Mouse (Mus musculus): ENCODE results near the gene Zcchc17. TPM values are rescaled to one million over a fixed set of nuclear protein-coding genes. Genes with fewer than 3 reads are reported as not detected.

The Zcchc17 gene
- total RNA-seq, 4 experiments from 2014 or later, result 24.2 to 35.4 (median 29.0) TPM

DNA sequence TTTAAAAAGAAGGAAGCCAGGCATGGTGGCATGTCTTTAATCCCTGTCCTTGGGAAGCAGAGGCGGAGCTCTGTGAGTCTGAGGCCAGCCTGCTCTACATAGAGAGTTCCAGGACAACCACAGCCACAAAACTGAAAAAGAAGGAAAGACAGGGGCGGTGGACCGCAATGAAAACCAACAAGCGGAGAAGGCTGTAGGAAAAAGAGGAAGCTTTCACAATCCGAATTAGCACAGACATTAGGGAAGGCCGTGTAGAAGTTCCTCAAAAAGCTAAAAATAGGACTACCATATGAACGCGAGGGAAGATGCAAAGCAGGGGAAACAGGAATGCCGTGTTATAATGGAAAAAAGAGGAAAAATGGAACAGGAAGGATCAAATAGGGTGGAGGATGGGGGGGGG lies 75.9 kb downstream of the Zcchc17 start:
- no peak for DNase-seq (ENCODE audit: low spot score)

DNA sequence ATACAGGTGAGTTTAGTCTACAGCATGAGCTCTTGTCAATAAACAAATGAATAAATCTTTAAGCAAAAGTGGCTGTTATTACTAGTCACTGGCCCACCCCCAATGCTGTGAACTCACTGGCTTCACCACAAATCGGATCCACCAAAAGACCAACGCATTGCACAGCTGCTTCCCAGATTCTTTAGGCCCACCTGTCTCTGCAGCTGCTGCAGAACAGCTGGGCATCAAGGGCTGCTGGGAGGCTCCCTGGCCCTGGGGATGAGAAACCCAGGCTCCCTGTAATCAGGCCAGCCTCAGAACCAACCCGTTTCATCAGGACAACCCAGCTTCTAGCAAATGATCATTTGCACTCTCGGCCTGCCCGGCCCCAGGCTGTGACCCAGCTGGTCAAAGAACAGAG lies 76.9 kb downstream of the Zcchc17 start:
- no peak for DNase-seq (ENCODE audit: low spot score)

DNA sequence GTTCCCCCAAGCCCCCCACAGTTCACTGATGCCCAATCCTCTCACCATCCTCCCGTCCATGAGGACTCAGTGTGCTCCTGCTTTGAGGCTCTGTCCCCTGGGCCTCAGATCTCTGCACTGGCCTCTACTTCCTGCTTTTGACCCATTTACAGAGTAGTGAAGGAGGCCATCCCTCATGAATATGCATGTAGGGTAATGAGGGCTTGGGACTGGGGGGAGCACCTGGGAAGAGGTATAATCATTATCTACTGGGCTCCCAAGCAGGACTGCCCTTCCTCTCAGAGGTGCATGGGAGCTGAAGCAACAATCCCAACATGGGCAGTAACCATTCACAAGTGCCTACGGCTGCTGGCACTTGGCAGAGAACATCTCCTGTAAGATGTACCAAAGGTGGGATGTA lies 80.6 kb downstream of the Zcchc17 start, which contains the start of gene Serinc2:
Gene Serinc2, minus strand, starts transcription at position 101 of the 400 bp plus-strand sequence.
- no peak for DNase-seq (ENCODE audit: low spot score)

DNA sequence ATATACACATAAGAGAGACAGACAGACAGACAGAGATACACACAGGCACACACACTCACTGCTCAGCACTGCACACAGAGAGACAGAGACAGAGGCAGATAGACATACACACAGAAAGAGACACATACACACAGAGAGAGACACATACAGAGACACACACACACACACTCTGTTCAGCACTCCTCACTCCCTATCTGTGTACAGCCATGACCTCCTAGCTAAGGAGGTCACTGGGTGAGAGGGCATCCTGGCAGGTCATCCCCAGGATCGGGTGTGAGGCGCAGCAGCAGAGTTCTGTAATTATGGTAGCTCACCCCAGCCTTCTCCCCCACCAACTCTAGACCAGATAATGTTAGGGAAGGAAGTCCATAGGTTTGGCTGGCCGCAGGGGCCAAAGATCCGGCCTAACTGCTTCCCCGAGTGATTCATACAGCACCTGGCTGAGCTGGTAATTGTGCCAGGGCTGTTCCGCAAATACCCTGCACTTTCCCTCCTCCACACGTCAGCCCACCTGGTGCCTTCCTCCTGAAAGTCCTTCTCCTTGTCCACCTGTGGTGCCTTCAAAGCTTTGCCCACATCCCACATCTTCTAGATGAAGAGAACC lies 83.1 kb downstream of the Zcchc17 start:
- no peak for DNase-seq (ENCODE audit: low spot score)

DNA sequence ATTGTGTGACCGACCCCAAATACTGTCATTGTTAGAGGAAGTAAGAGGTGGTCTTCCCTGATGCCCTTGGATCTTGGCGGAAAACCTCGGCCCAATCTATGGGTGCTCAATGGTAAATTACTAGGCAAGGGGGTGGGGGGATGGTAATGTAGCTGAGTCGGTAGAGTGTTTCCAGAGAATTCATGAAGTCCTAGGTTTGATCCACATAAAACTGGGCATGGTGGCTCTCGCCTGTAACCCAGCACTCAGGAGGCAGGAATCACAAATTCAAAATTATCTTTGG lies 84.0 kb downstream of the Zcchc17 start:
- no peak for DNase-seq (ENCODE audit: low spot score)

DNA sequence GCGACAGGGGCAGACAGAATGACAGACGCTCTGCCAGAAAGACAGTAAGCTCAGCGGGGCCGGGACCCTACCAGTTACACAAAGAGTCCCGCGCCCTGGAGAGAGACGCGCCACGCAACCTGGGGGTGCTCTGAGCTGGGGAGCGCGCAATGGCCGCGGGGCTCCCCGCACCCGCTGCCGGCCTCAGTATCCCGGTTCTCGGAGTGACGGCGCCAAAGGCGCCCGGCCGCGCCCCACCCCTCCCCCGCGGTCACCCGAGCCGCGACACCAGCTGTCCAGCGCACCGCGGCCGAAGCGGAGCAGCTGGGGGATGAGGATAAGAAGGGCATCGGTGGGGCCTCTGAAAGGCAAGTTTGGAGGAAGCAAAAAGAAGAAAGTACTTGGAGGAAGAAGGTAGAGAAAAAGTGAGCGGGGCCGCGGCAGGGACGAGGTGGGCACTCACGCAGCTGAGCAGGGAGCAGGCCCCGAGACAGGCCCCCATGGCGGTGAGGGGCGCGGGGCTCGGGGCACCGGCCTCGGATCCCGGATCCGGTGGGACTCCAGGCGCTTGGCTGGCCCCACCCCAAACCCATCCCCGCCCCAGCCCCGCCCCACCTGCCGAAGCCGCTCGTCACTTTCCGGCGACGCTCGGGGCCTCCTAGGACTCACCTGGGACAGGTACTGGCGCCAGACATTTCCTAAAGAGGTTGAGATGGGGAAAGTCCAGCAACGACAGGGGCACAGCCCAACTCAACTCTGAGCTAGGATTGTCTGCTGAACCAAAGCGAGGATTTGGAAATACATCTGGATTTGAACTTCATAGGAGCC lies 84.5 kb downstream of the Zcchc17 start:
- DNase-seq (ENCODE audit: low spot score), result no peak

DNA sequence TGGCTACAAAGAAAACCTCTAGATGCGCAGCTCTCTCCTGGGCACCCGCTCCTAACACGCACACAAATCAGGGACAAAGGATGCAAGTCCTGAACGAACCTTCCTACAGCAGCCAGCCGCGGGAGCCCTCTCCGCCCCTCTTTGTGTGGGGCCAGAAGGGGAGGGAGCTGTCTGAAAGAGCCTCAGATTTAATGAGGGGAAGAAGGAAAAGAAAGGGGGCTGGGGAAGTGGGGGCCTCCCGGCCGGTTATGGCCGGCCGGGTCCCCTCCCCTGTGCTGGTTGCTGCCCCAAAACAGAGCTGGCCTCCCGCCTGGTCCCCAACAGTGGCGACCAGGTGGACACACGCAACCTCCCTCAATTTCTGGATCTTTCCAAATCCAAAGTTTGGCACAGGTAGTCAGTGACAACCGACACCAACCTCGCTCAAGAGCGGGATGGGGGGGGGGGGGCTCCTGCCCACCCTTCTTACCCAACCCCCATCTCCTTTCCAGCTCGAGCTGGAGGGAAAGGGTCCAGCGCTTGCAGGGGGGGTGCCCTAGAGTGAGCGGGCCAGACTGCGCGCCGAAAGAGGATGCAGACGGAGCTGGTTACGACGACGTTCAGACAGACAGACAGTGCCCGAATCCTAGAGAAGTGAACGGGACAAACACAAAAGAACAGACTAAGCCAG lies 85.3 kb downstream of the Zcchc17 start:
- DNase-seq (ENCODE audit: low spot score), result no peak

DNA sequence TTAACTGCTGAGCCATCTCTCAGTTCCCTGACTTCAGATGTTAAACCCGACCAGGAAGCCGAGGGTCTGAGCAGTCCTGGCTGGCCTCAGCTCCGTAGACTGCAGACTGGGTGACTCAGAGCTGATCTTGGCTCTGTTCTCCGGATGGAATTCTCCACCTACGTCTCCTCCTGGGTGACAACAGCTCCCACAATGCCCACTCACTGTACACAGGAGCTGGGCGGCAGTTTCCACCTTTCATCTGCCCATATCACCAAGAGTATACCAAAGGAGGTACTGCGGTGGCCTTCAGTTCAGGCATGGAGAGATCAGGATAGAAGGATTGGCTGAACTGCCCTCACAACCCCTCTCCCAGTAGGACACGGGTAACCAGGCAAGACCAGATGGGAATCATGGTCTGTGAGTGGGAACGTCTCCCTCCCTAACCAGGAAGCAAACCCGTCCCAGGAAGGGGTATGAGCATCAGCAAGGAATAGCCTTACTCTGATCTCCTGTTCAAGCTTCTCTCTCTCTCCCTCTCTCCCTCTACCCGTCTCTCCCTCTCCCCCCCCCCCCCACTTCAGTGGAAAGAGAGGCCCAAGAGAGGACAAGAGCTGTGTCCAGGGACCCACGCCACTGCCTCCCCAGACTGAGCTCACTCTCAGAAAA lies 85.9 kb downstream of the Zcchc17 start:
- no peak for DNase-seq (ENCODE audit: low spot score)

DNA sequence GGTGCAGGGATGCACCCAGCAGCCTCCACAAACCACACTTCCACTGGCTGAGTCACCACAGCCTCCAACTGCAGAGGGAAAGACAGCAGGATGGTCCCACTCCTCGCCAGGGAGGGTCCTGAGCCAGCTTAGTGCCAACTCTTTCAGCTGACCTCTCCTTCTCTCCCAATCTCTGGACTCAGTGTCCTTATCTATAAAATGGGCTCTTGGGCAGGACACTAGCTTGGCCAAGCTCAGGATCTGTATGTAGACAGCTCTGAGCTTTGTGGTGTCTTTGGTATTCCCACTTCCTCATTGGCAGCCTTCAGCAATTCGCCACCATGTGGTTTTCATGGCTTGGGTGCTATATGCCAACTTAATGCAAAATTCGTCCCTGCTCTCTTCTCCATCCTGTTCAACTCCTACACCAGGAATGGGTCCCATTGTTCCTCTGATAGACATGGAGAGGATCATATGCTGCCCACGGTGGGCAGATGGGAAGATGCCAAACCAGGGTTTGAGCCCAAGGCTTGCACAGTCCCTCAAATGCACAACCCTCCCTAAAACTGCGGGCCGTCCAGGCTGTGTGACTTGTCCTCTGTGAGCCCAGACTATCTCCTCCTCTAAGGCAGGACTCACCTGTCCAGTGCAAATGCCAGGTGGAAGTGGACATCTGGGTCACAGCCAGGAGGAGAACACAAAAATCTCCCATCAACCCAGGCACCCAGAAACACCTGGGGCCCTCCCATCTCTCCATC lies 89.0 kb downstream of the Zcchc17 start:
- DNase-seq (ENCODE audit: low spot score), result no peak

DNA sequence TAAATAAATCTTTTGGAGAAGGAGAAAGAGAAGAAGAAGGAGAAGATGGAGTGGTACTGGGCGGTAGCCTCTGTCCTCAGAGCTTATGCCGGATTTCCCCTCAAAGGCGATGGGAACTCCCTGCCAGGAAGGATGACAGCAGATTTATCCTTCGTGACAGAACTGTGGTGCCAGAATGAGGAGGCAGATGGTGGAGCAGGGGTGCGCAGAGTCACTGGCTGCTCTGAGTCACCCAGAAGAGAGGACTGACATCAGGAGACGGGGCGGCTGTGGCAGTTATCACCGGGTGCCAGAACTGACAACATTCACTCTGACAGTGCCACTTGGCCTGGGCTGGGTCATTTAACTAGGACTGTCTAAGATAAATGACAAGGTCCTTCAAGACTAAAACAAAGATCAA lies 89.7 kb downstream of the Zcchc17 start:
- no peak for DNase-seq (ENCODE audit: low spot score)

DNA sequence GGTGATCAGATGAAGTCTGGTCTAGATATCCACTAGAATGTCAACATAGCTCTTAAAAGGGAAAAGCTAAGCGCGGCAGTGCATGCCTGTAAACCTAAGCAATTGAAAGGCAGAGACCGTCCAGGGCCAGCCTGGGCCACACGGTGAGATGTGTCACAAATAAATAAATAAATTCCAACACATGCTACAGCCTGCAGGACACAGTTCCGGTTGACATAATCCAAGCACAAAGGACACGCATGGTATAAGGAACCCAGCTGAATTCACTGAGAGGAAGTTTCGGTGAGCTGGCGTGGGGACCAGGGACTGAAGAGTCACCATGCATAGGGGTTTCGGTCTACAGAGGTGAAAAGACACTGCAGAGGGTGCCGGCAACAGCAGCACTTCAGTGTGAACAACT lies 91.0 kb downstream of the Zcchc17 start:
- no peak for DNase-seq (ENCODE audit: low spot score)

DNA sequence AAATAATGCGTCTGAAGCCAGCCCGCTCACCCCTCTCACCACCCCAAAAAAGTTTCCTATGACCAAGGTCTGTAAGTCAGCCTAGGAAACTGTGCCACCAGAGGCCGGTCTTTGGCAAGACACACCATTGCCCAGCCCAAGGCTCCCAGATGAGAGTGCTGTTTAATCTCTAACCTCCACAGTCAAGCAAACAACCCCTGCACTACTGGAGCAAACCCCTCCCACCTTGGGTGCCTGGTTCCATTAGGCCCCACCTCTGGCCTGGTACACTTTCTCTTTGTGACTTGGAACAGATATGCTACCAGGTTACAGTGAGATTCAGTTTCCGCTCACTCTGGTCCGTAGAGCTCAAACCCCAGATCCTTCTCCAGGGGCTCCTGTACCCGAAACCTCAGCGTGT lies 92.7 kb downstream of the Zcchc17 start:
- DNase-seq (ENCODE audit: low spot score), result no peak

DNA sequence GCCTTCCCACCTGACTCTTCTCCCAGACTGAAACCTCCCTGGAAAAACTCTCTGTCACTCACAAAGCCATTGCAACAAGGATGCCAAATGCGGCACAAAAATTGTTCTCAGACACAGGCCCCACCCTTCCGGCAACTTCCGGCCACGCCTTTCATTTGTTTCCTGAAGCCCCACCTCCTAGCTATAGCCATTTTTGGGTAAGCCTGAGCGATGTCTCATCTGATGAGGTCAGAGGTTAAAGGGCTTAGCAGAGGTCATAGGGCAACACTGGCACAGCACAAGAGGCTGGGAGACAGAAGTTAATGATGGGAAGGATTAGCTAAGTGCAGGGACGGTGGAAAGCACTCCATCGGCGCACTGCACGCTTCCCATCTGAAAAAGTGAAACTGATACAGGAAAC lies 93.1 kb downstream of the Zcchc17 start:
- no peak for DNase-seq (ENCODE audit: low spot score)

Other genes with a start within 250 kb of the Zcchc17 start
- gene Hcrtr1, start 220.6 kb downstream of the Zcchc17 start, total RNA-seq (2022), result not detected
- gene Tinagl1, start 184.8 kb downstream of the Zcchc17 start, total RNA-seq (2022), result 10 to 100 TPM; 44.8 to 57.2 (median 49.5) TPM
- gene Gm853, start 137.5 kb downstream of the Zcchc17 start, total RNA-seq (2022), result not detected
- 1 to 10 TPM; 1.9 to 3.7 (median 2.6) TPM for gene Serinc2, start 80.7 kb downstream of the Zcchc17 start, total RNA-seq (2022)
- gene Fabp3, start 51.3 kb downstream of the Zcchc17 start, total RNA-seq (2022), result 1,000 to 10,000 TPM; 6,025 to 7,484 (median 6,750) TPM
- under 1 TPM in 1 of 4 experiments, not detected in 3; 0.91 TPM for gene Gm10570, start 51.3 kb downstream of the Zcchc17 start, total RNA-seq (2022)
- gene Snrnp40, start 189 bp upstream of the Zcchc17 start, total RNA-seq (2022), result 10 to 100 TPM; 12.8 to 17.2 (median 16.7) TPM
- gene Nkain1, start 214.2 kb upstream of the Zcchc17 start, total RNA-seq (2022), result 10 to 100 TPM in 2 of 4 experiments, 1 to 10 TPM in 2; 5.4 to 17.0 (median 11.6) TPM

All from heart, adult 8-10 months (tissue).